47 mouse cellular contexts compared by ENCODE assay signal in the genomic region with DNA sequence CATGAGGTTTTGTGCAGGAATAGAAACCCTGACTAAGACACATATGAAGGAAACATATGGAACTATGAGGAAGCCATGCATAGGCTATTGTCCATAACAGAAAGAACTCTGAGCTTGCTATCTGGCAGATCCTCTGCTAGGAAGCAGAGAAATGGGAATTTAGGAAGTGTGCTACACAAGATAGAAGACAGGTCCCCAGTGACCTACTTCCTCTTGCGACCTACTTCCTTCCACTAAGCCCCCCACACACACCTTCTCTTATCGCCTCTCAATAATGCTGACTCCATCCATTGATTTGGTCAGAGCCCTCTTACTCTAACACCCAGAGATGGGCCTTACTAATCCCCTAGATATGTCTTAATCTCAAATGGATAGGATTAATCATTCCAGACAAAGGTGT. TPM values are rescaled to one million over a fixed set of nuclear protein-coding genes. Genes with fewer than 3 reads are reported as not detected.
"Had no signal": no experiment of that assay in that cellular context is flagged by ENCODE, and none has a peak within 500 bp of the region (broad histone marks: within the 10 kb centered on the region; RNA-seq: fewer than 3 reads in every experiment).

No protein-coding gene starts in this region.

- H3K36me3 ChIP-seq: limb, embryonic 10.5 days; limb, embryonic 12.5 days; limb, embryonic 13.5 days; limb, embryonic 15.5 days; liver, embryonic 12.5 days; liver, embryonic 13.5 days; liver, embryonic 15.5 days; lung, embryonic 15.5 days; midbrain, embryonic 10.5 days; midbrain, embryonic 12.5 days; midbrain, embryonic 13.5 days; midbrain, embryonic 15.5 days had no signal

- H3K9ac ChIP-seq: limb, embryonic 12.5 days; limb, embryonic 13.5 days; limb, embryonic 15.5 days; liver, embryonic 12.5 days; liver, embryonic 13.5 days; liver, embryonic 14.5 days; liver, embryonic 15.5 days; liver, postnatal 0 days; lung, embryonic 14.5 days; lung, embryonic 15.5 days; midbrain, embryonic 12.5 days; midbrain, embryonic 13.5 days; midbrain, embryonic 15.5 days had no signal

- H3K27me3 ChIP-seq: limb, embryonic 13.5 days; limb, embryonic 15.5 days; liver, embryonic 12.5 days; liver, embryonic 13.5 days; liver, embryonic 15.5 days; lung, embryonic 15.5 days; megakaryocyte, embryonic 14.5 days; midbrain, embryonic 12.5 days; midbrain, embryonic 13.5 days; midbrain, embryonic 15.5 days had no signal

- H3K27ac ChIP-seq: limb, embryonic 10.5 days; limb, embryonic 12.5 days; limb, embryonic 13.5 days; limb, embryonic 15.5 days; liver, embryonic 12.5 days; liver, embryonic 13.5 days; liver, embryonic 14.5 days; liver, embryonic 15.5 days; lung, embryonic 15.5 days; macrophage; midbrain, embryonic 10.5 days; midbrain, embryonic 12.5 days; midbrain, embryonic 13.5 days; midbrain, embryonic 15.5 days had no signal

- H3K4me1 ChIP-seq: limb, embryonic 12.5 days; limb, embryonic 13.5 days; limb, embryonic 15.5 days; liver, embryonic 12.5 days; liver, embryonic 13.5 days; liver, embryonic 15.5 days; lung, embryonic 15.5 days; megakaryocyte, embryonic 14.5 days; midbrain, embryonic 10.5 days; midbrain, embryonic 13.5 days; midbrain, embryonic 15.5 days had no signal

- H3K9me3 ChIP-seq: limb, embryonic 10.5 days; limb, embryonic 12.5 days; limb, embryonic 13.5 days; limb, embryonic 15.5 days; liver, embryonic 12.5 days; liver, embryonic 13.5 days; liver, embryonic 15.5 days; lung, embryonic 15.5 days; midbrain, embryonic 12.5 days; midbrain, embryonic 13.5 days; midbrain, embryonic 15.5 days had no signal

- DNase-seq: left cerebral cortex, postnatal 4 days; liver; liver, embryonic 13.5 days; liver, postnatal 0 days; lung, adult 18-20 months; lung, adult 2 months; lung, embryonic 14.5 days; lung, postnatal 10 days; lung, postnatal 14 days; lung, postnatal 36 days; lung, postnatal 4 days; midbrain, embryonic 14.5 days had no signal

- H3K4me3 ChIP-seq: limb, embryonic 10.5 days; limb, embryonic 12.5 days; limb, embryonic 13.5 days; limb, embryonic 15.5 days; liver, embryonic 12.5 days; liver, embryonic 13.5 days; liver, embryonic 15.5 days; lung, embryonic 15.5 days; megakaryocyte, embryonic 14.5 days; midbrain, embryonic 10.5 days; midbrain, embryonic 12.5 days; midbrain, embryonic 13.5 days; midbrain, embryonic 15.5 days; myocyte had no signal

RNA-seq across cellular contexts. Expression of a gene that starts 19.9 kb away (rescaled TPM):
- total RNA-seq: left cerebral cortex, adult 8-10 months; left cerebral cortex, postnatal 10 days; left cerebral cortex, postnatal 14 days; left cerebral cortex, postnatal 25 days; left cerebral cortex, postnatal 36 days; left cerebral cortex, postnatal 4 days; liver, adult 2 months; megakaryocyte progenitor cell, adult 5-6 weeks; megakaryocyte, adult 5-6 weeks; megakaryocyte-erythroid progenitor cell, adult 5-6 weeks; midbrain, postnatal 0 days; monocyte, adult 5-6 weeks had no signal
- polyA plus RNA-seq: limb, embryonic 10.5 days; limb, embryonic 11.5 days; limb, embryonic 12.5 days; limb, embryonic 13.5 days; limb, embryonic 14.5 days; limb, embryonic 15.5 days; liver, adult 2 months; liver, embryonic 11.5 days; liver, embryonic 12.5 days; liver, embryonic 13.5 days; liver, embryonic 14.5 days; liver, embryonic 15.5 days; liver, embryonic 16.5 days; liver, postnatal 0 days; lung, adult 2 months; lung, embryonic 14.5 days; lung, embryonic 15.5 days; lung, embryonic 16.5 days; lung, postnatal 0 days; macrophage; midbrain, embryonic 10.5 days; midbrain, embryonic 11.5 days; midbrain, embryonic 12.5 days; midbrain, embryonic 13.5 days; midbrain, embryonic 14.5 days; midbrain, embryonic 15.5 days; midbrain, embryonic 16.5 days; midbrain, postnatal 0 days; neural tube, embryonic 11.5 days had no signal
